Mouse (Mus musculus) forebrain, postnatal 0 days (tissue): ENCODE measurements around the gene Ccl12. TPM values are rescaled to one million over a fixed set of nuclear protein-coding genes. Genes with fewer than 3 reads are reported as not detected.
A peak's percentile ranks its signal among the peaks of the same experiment; 100 is the strongest.

Source experiments
- ATAC-seq: fragments of 200-750 bp; cut with Nextera tagmentation; 2 replicates; pipeline ENCODE4 v1.8.0; 2017; ENCODE audit warnings: mild to moderate bottlenecking, moderate library complexity
- DNase-seq: peaks from one replicate; pipeline ENCODE4 v3.0.0-alpha.2; 2015
- H3K27ac ChIP-seq: fragments of 300-500 bp; sonication (generic); 2 replicates; pipeline ENCODE4 v1.5.1; 2014; ENCODE audit warnings: low read depth, mild to moderate bottlenecking, antibody characterized with exemption, low read length, moderate library complexity, mixed read lengths
- H3K27me3 ChIP-seq: fragments of 300-500 bp; sonication (generic); 2 replicates; pipeline ENCODE4 v1.6.1; 2014; ENCODE audit warnings: mild to moderate bottlenecking, low read length, mixed read lengths; ENCODE audit not compliant: insufficient read depth
- H3K36me3 ChIP-seq: fragments of 300-500 bp; sonication (generic); 2 replicates; pipeline ENCODE4 v1.6.1; 2014; ENCODE audit warnings: mild to moderate bottlenecking, moderate library complexity; ENCODE audit not compliant: insufficient read depth
- H3K4me1 ChIP-seq: fragments of 300-500 bp; sonication (generic); 2 replicates; pipeline ENCODE4 v1.6.1; 2014; ENCODE audit warnings: antibody characterized with exemption; ENCODE audit not compliant: insufficient read depth
- H3K4me2 ChIP-seq: fragments of 300-500 bp; sonication (generic); 2 replicates; pipeline ENCODE4 v1.6.1; 2014; ENCODE audit warnings: low read depth, mild to moderate bottlenecking, moderate library complexity
- H3K4me3 ChIP-seq: fragments of 300-500 bp; sonication (generic); 2 replicates; pipeline ENCODE4 v1.5.1; 2014; ENCODE audit warnings: low read depth, low read length, mixed read lengths
- H3K9ac ChIP-seq: fragments of 300-500 bp; sonication (generic); 2 replicates; pipeline ENCODE4 v1.6.1; 2014; ENCODE audit warnings: mild to moderate bottlenecking
- H3K9me3 ChIP-seq: fragments of 300-500 bp; sonication (generic); 2 replicates; pipeline ENCODE4 v1.6.1; 2016; ENCODE audit warnings: low read length
- CTCF ChIP-seq: sonication (generic); IDR thresholded peaks from 2 replicates; pipeline ENCODE4 v1.5.1; 2016; ENCODE audit warnings: antibody characterized with exemption, control low read depth, low read depth
- WGBS: fragments of 180-500 bp; shearing (Covaris S2); extraction: QIAGEN DNeasy Blood & Tissue Kit; methylation state at CpG from one replicate; pipeline ENCODE4 v1.1.7; 2014; 5-methylcytosine and 5-hydroxymethylcytosine counted together
- polyA plus RNA-seq: library from polyadenylated mRNA; unstranded; fragments of >200 nt; fragmentation: Nextera tagmentation; extraction: Ambion mirVana; gene quantifications from 2 replicates; pipeline ENCODE4 v1.2.1, GENCODE M21; 2015
- total RNA-seq: library from RNA; depleted of rRNA; stranded (reverse); fragments of >200 nt; gene quantifications from 2 replicates; pipeline ENCODE4 v1.2.3, GENCODE M21; 2014

Gene Ccl12
- total and polyA plus RNA-seq, 2 experiments from 2014 or later, result 2.0 to 7.6 TPM

- Histone ChIP-seq H3K36me3 (no peaks in the 10 kb centered on the region), H3K4me2 (no peak overlapping the region), H3K4me3 (no peak overlapping the region), H3K4me1 (no peaks in the 10 kb centered on the region), H3K27ac (no peak overlapping the region), H3K27me3 (no peaks in the 10 kb centered on the region), H3K9ac (no peak overlapping the region), H3K9me3 (no peaks in the 10 kb centered on the region)
- DNase-seq, result no peak
- TF ChIP-seq CTCF, result peak; percentile 5; the same call in 1 of the 2 replicates
- ATAC-seq, result no peak
- WGBS, result 88% methylated on average over 1 of the region's 1 CpGs
These were observed 29.3 kb upstream of the Ccl12 start for GRCm38 (mm10) chr11:82072374-82072773.

GRCm38 (mm10) chr11:82072984-82073383, 28.7 kb upstream of the Ccl12 start:
- WGBS, result 84% methylated on average over 3 of the region's 3 CpGs
- no peak for ATAC-seq
- no peak overlapping the region for H3K27ac ChIP-seq
- H3K27me3 ChIP-seq, result no peaks in the 10 kb centered on the region
- no peak overlapping the region for H3K9ac ChIP-seq
- DNase-seq, result no peak
- H3K4me1 ChIP-seq, result no peaks in the 10 kb centered on the region
- H3K9me3 ChIP-seq, result no peaks in the 10 kb centered on the region
- H3K4me2 ChIP-seq, result no peak overlapping the region
- H3K36me3 ChIP-seq, result no peaks in the 10 kb centered on the region
- H3K4me3 ChIP-seq, result no peak overlapping the region
- no peak for TF ChIP-seq CTCF

GRCm38 (mm10) chr11:82073686-82074085, 28.0 kb upstream of the Ccl12 start:
- ATAC-seq, result no peak
- H3K9me3 ChIP-seq, result no peaks in the 10 kb centered on the region
- H3K27me3 ChIP-seq, result no peaks in the 10 kb centered on the region
- no peak for TF ChIP-seq CTCF
- H3K9ac ChIP-seq, result no peak overlapping the region
- no peak overlapping the region for H3K4me3 ChIP-seq
- no peaks in the 10 kb centered on the region for H3K36me3 ChIP-seq
- H3K4me1 ChIP-seq, result no peaks in the 10 kb centered on the region
- no peak for DNase-seq
- 77% methylated on average over 3 of the region's 3 CpGs for WGBS
- H3K4me2 ChIP-seq, result no peak overlapping the region
- no peak overlapping the region for H3K27ac ChIP-seq

- 70% methylated on average over 3 of the region's 3 CpGs for WGBS
- ATAC-seq, result no peak
- TF ChIP-seq CTCF, result no peak
- Histone ChIP-seq H3K4me3 (no peak overlapping the region), H3K4me1 (no peaks in the 10 kb centered on the region), H3K36me3 (no peaks in the 10 kb centered on the region), H3K9me3 (no peaks in the 10 kb centered on the region), H3K27me3 (no peaks in the 10 kb centered on the region), H3K9ac (no peak overlapping the region), H3K27ac (no peak overlapping the region), H3K4me2 (no peak overlapping the region)
- DNase-seq, result no peak
These were observed 24.6 kb upstream of the Ccl12 start for GRCm38 (mm10) chr11:82077031-82077430.

GRCm38 (mm10) chr11:82078136-82078730, 23.4 kb upstream of the Ccl12 start:
- no peak for TF ChIP-seq CTCF
- no peak for ATAC-seq
- Histone ChIP-seq H3K36me3 (no peaks in the 10 kb centered on the region), H3K4me1 (no peaks in the 10 kb centered on the region), H3K4me2 (no peak overlapping the region), H3K9me3 (no peaks in the 10 kb centered on the region), H3K27me3 (no peaks in the 10 kb centered on the region), H3K4me3 (no peak overlapping the region), H3K27ac (no peak overlapping the region), H3K9ac (no peak overlapping the region)
- no peak for DNase-seq

GRCm38 (mm10) chr11:82080865-82081264, 20.8 kb upstream of the Ccl12 start:
- no peak overlapping the region for H3K4me3 ChIP-seq
- no peaks in the 10 kb centered on the region for H3K36me3 ChIP-seq
- DNase-seq (no peak), ATAC-seq (no peak)
- H3K9ac ChIP-seq, result no peak overlapping the region
- H3K27ac ChIP-seq, result no peak overlapping the region
- no peak for TF ChIP-seq CTCF
- H3K27me3 ChIP-seq, result no peaks in the 10 kb centered on the region
- H3K4me2 ChIP-seq, result no peak overlapping the region
- 74% methylated on average over 3 of the region's 3 CpGs for WGBS
- no peaks in the 10 kb centered on the region for H3K9me3 ChIP-seq
- no peaks in the 10 kb centered on the region for H3K4me1 ChIP-seq

- Histone ChIP-seq H3K4me2 (no peak overlapping the region), H3K27ac (no peak overlapping the region), H3K36me3 (no peaks in the 10 kb centered on the region), H3K4me3 (no peak overlapping the region), H3K27me3 (no peaks in the 10 kb centered on the region), H3K9me3 (no peaks in the 10 kb centered on the region), H3K4me1 (no peaks in the 10 kb centered on the region), H3K9ac (no peak overlapping the region)
- ATAC-seq, result no peak
- 85% methylated on average over 3 of the region's 3 CpGs for WGBS
- DNase-seq, result no peak
- no peak for TF ChIP-seq CTCF
These were observed 17.3 kb upstream of the Ccl12 start for GRCm38 (mm10) chr11:82084360-82084759.
